Comparison of ENCODE assay signal across 18 mouse cellular contexts in genomic region chr10:16053008-16053407, GRCm38 (mm10).
DNase-seq lines count a peak whose midpoint lies in the region; ATAC-seq lines count a peak whose summit lies in the region.
"Had no signal": no experiment of that assay in that cellular context is flagged by ENCODE, and none has a peak within 500 bp of the region (broad histone marks: within the 10 kb centered on the region; RNA-seq: fewer than 3 reads in every experiment).

No protein-coding gene starts in this region.

- peak; percentile 53; the same call in 1 of the 2 replicates for ATAC-seq in embryonic facial prominence, embryonic 14.5 days (ENCODE audit: low read depth)
- ATAC-seq in hindbrain, embryonic 13.5 days (ENCODE audit: low FRiP score), result peak; percentile 88
- ATAC-seq in midbrain, embryonic 16.5 days, result peak; percentile 66; the same call in 1 of the 2 replicates
- no peak for ATAC-seq in kidney, embryonic 15.5 days (replicated peaks; ENCODE audit: low FRiP score)
- ATAC-seq: CD4-positive, CD25-positive, alpha-beta regulatory T cell, adult 4 months; liver, postnatal 0 days had no signal

- no peak overlapping the region for H3K27ac ChIP-seq in embryonic facial prominence, embryonic 14.5 days (replicated peaks; ENCODE audit: low read depth, low read length)
- H3K27ac ChIP-seq in hindbrain, embryonic 13.5 days, result peak overlapping the region; percentile 19; the same call in 1 of the 2 replicates
- no peak overlapping the region for H3K27ac ChIP-seq in midbrain, embryonic 16.5 days (ENCODE audit: low read length)
- no peak overlapping the region for H3K27ac ChIP-seq in kidney, embryonic 15.5 days
- H3K27ac ChIP-seq: left cerebral cortex, adult 2 months; limb, embryonic 13.5 days; macrophage had no signal

- H3K4me2 ChIP-seq in embryonic facial prominence, embryonic 14.5 days (ENCODE audit: low read depth, low read length), result no peak overlapping the region
- no peak overlapping the region for H3K4me2 ChIP-seq in hindbrain, embryonic 13.5 days
- no peak overlapping the region for H3K4me2 ChIP-seq in midbrain, embryonic 16.5 days (ENCODE audit: low read length)
- H3K4me2 ChIP-seq in kidney, embryonic 15.5 days, result no peak overlapping the region
- H3K4me2 ChIP-seq: heart, embryonic 11.5 days; limb, embryonic 13.5 days had no signal

- WGBS in embryonic facial prominence, embryonic 14.5 days, result 51% methylated on average over 5 of the region's 5 CpGs
- 18% methylated on average over 5 of the region's 5 CpGs for WGBS in hindbrain, embryonic 13.5 days
- 12% methylated on average over 5 of the region's 5 CpGs for WGBS in midbrain, embryonic 16.5 days
- 65% methylated on average over 5 of the region's 5 CpGs for WGBS in kidney, embryonic 15.5 days

- no peak overlapping the region for H3K4me3 ChIP-seq in embryonic facial prominence, embryonic 14.5 days (ENCODE audit: low read depth, low read length)
- no peak overlapping the region for H3K4me3 ChIP-seq in hindbrain, embryonic 13.5 days
- H3K4me3 ChIP-seq in midbrain, embryonic 16.5 days (ENCODE audit: low read depth, low read length), result no peak overlapping the region
- H3K4me3 ChIP-seq in kidney, embryonic 15.5 days (replicated peaks), result no peak overlapping the region
- H3K4me3 ChIP-seq: left cerebral cortex, adult 2 months; limb, embryonic 13.5 days had no signal

- H3K9ac ChIP-seq in embryonic facial prominence, embryonic 14.5 days (ENCODE audit: low read depth, low read length), result no peak overlapping the region
- H3K9ac ChIP-seq in hindbrain, embryonic 13.5 days, result no peak overlapping the region
- H3K9ac ChIP-seq in midbrain, embryonic 16.5 days (ENCODE audit: low read depth, low read length), result no peak overlapping the region
- no peak overlapping the region for H3K9ac ChIP-seq in kidney, embryonic 15.5 days
- H3K9ac ChIP-seq: limb, embryonic 13.5 days; liver, postnatal 0 days had no signal

- intact Hi-C loops in left cerebral cortex, postnatal 14 days (cut with DNase I), result no loop called here

- H3K36me3 ChIP-seq in embryonic facial prominence, embryonic 14.5 days (ENCODE audit: control insufficient read depth, insufficient read depth, low read length), result no peaks in the 10 kb centered on the region
- H3K36me3 ChIP-seq in hindbrain, embryonic 13.5 days, result no peaks in the 10 kb centered on the region
- H3K36me3 ChIP-seq in midbrain, embryonic 16.5 days (ENCODE audit: control insufficient read depth, insufficient read depth, low read length), result no peaks in the 10 kb centered on the region
- H3K36me3 ChIP-seq in kidney, embryonic 15.5 days, result no peaks in the 10 kb centered on the region
- H3K36me3 ChIP-seq: limb, embryonic 13.5 days had no signal

- DNase-seq in Muller cell, postnatal 12 days (ENCODE audit: inconsistent ontology term), result peak; percentile 3
- peak; percentile 41 for DNase-seq in embryonic facial prominence, embryonic 14.5 days (ENCODE audit: low spot score)
- no peak for DNase-seq in left cerebral cortex, postnatal 14 days (ENCODE audit: low spot score in 2 of 2)
- no peak for DNase-seq in layer of hippocampus, adult 9-10 months (ENCODE audit: low spot score)
- DNase-seq: cerebellum, adult 11-12 months; gastrocnemius, postnatal 14 days; heart, postnatal 36 days; kidney, adult 18-20 months; liver, postnatal 0 days; thymus, adult 18-20 months had no signal

- H3K9me3 ChIP-seq in embryonic facial prominence, embryonic 14.5 days (ENCODE audit: control insufficient read depth, low read length), result no peaks in the 10 kb centered on the region
- H3K9me3 ChIP-seq in hindbrain, embryonic 13.5 days, result no peaks in the 10 kb centered on the region
- H3K9me3 ChIP-seq in midbrain, embryonic 16.5 days (replicated peaks; ENCODE audit: control insufficient read depth, low read length, poor library complexity, severe bottlenecking), result no peaks in the 10 kb centered on the region
- H3K9me3 ChIP-seq in kidney, embryonic 15.5 days (replicated peaks), result no peaks in the 10 kb centered on the region
- H3K9me3 ChIP-seq: limb, embryonic 13.5 days had no signal

- no peaks in the 10 kb centered on the region for H3K4me1 ChIP-seq in embryonic facial prominence, embryonic 14.5 days (ENCODE audit: control insufficient read depth, insufficient read depth, low read length)
- H3K4me1 ChIP-seq in hindbrain, embryonic 13.5 days (replicated peaks), result 0 out of 2 replicates have a peak, but pooled peaks cover 5% of the 10 kb centered on the region
- H3K4me1 ChIP-seq in midbrain, embryonic 16.5 days (ENCODE audit: control insufficient read depth, insufficient read depth, low read length), result no peaks in the 10 kb centered on the region
- no peaks in the 10 kb centered on the region for H3K4me1 ChIP-seq in kidney, embryonic 15.5 days
- H3K4me1 ChIP-seq: limb, embryonic 13.5 days had no signal

- no peaks in the 10 kb centered on the region for H3K27me3 ChIP-seq in embryonic facial prominence, embryonic 14.5 days (replicated peaks; ENCODE audit: control insufficient read depth, insufficient read depth, low read length)
- no peaks in the 10 kb centered on the region for H3K27me3 ChIP-seq in hindbrain, embryonic 13.5 days
- H3K27me3 ChIP-seq in midbrain, embryonic 16.5 days (ENCODE audit: control insufficient read depth, insufficient read depth, low read depth, low read length), result no peaks in the 10 kb centered on the region
- H3K27me3 ChIP-seq in kidney, embryonic 15.5 days, result no peaks in the 10 kb centered on the region
- H3K27me3 ChIP-seq: limb, embryonic 13.5 days had no signal

Comparison
In these comparisons a context has a peak if more than half of its experiments do, and no peak if none do; other contexts are left out.
1. DNase-seq: peak in Muller cell, postnatal 12 days (single experiment) and embryonic facial prominence, embryonic 14.5 days (single experiment); none in left cerebral cortex, postnatal 14 days (0 of 2) and layer of hippocampus, adult 9-10 months (single experiment).